Mouse (Mus musculus) lung, embryonic 16.5 days (tissue): ENCODE measurements at regions not wholly inside any gene's neighbourhood (a gene's known extent, or its start where the extent isn't known, plus 50 kb on each side); places are given as distances from the start of the nearest gene placed in this dataset.

ENCODE experiments used
- ATAC-seq: fragments of 200-750 bp; cut with Nextera tagmentation; 2 replicates; pipeline ENCODE4 v1.8.0; 2017; ENCODE audit warnings: low read depth, mild to moderate bottlenecking, moderate library complexity
- H3K27ac ChIP-seq: fragments of 300-500 bp; sonication (generic); 2 replicates; pipeline ENCODE4 v1.5.1; 2014; ENCODE audit warnings: mild to moderate bottlenecking, control low read depth, low read length
- H3K27me3 ChIP-seq: fragments of 300-500 bp; sonication (generic); 2 replicates; pipeline ENCODE4 v1.6.1; 2014; ENCODE audit warnings: low read depth, low read length, mixed read lengths; ENCODE audit not compliant: control insufficient read depth, insufficient read depth
- H3K36me3 ChIP-seq: fragments of 300-500 bp; sonication (generic); 2 replicates; pipeline ENCODE4 v1.6.1; 2014; ENCODE audit warnings: low read length; ENCODE audit not compliant: control insufficient read depth, insufficient read depth
- H3K4me1 ChIP-seq: fragments of 300-500 bp; sonication (generic); replicated peaks from 2 replicates; pipeline ENCODE4 v1.6.1; 2014; ENCODE audit warnings: low read length, mixed read lengths; ENCODE audit not compliant: control insufficient read depth, insufficient read depth
- H3K4me2 ChIP-seq: fragments of 300-500 bp; sonication (generic); 2 replicates; pipeline ENCODE4 v1.6.1; 2014; ENCODE audit warnings: low read depth, low read length, control low read depth
- H3K4me3 ChIP-seq: fragments of 300-500 bp; sonication (generic); 2 replicates; pipeline ENCODE4 v1.5.1; 2014; ENCODE audit warnings: mild to moderate bottlenecking, low read length, control low read depth
- H3K9ac ChIP-seq: fragments of 300-500 bp; sonication (generic); 2 replicates; pipeline ENCODE4 v1.6.1; 2014; ENCODE audit warnings: low read length, control low read depth
- H3K9me3 ChIP-seq: fragments of 300-500 bp; sonication (generic); 2 replicates; pipeline ENCODE4 v1.6.1; 2016; ENCODE audit warnings: low read length; ENCODE audit not compliant: control insufficient read depth
- WGBS: fragments of 180-500 bp; shearing (Covaris S2); extraction: QIAGEN DNeasy Blood & Tissue Kit; methylation state at CpG from one replicate; pipeline ENCODE4 v1.1.7; 2014; 5-methylcytosine and 5-hydroxymethylcytosine counted together

- 66% methylated on average over 2 of the region's 2 CpGs for WGBS
- ATAC-seq, result no peak
- Histone ChIP-seq H3K36me3 (no peaks in the 10 kb centered on the region), H3K4me2 (no peak overlapping the region), H3K27me3 (no peaks in the 10 kb centered on the region), H3K9me3 (no peaks in the 10 kb centered on the region), H3K4me1 (no peaks in the 10 kb centered on the region), H3K9ac (no peak overlapping the region), H3K4me3 (no peak overlapping the region), H3K27ac (no peak overlapping the region)
These were observed 696.8 kb downstream of the Tmem114 start for GRCm38 (mm10) chr16:7728186-7728585.

DNA sequence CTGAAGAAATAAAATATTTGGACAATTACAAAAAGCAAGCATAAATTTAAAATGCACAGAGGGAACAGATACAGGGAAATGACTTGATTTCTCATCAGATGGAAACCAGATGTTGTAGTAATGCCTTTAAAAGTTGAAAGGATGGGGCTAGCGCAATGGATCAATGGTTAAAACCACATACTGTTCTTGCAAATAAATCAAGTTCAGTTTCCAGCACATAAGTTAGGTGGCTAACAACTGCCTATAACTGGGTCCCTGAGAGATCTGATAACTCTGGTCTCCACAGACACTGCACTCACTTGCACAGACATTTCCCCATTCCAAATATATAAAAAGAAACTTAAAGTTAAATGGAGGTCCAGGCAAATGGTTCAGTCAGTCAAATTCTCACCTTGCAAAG is 699.7 kb downstream of the Tmem114 start:
- no peaks in the 10 kb centered on the region for H3K27me3 ChIP-seq
- H3K4me3 ChIP-seq, result no peak overlapping the region
- no peak for ATAC-seq
- H3K4me1 ChIP-seq, result no peaks in the 10 kb centered on the region
- H3K9ac ChIP-seq, result no peak overlapping the region
- no peaks in the 10 kb centered on the region for H3K36me3 ChIP-seq
- WGBS, result 89% methylated on average over 1 of the region's 1 CpGs
- no peak overlapping the region for H3K4me2 ChIP-seq
- no peaks in the 10 kb centered on the region for H3K9me3 ChIP-seq
- no peak overlapping the region for H3K27ac ChIP-seq

GRCm38 (mm10) chr16:7701471-7701870 is 723.5 kb downstream of the Tmem114 start:
- Histone ChIP-seq H3K4me3 (no peak overlapping the region), H3K9ac (no peak overlapping the region), H3K27me3 (no peaks in the 10 kb centered on the region), H3K4me1 (no peaks in the 10 kb centered on the region), H3K36me3 (no peaks in the 10 kb centered on the region), H3K4me2 (no peak overlapping the region), H3K9me3 (no peaks in the 10 kb centered on the region), H3K27ac (no peak overlapping the region)
- no peak for ATAC-seq
- 52% methylated on average over 4 of the region's 4 CpGs for WGBS

- no peaks in the 10 kb centered on the region for H3K4me1 ChIP-seq
- H3K9ac ChIP-seq, result no peak overlapping the region
- no peaks in the 10 kb centered on the region for H3K9me3 ChIP-seq
- H3K36me3 ChIP-seq, result no peaks in the 10 kb centered on the region
- no peak overlapping the region for H3K4me2 ChIP-seq
- no peak overlapping the region for H3K27ac ChIP-seq
- no peak for ATAC-seq
- H3K27me3 ChIP-seq, result no peaks in the 10 kb centered on the region
- no peak overlapping the region for H3K4me3 ChIP-seq
These were observed 739.5 kb downstream of the Tmem114 start for GRCm38 (mm10) chr16:7685484-7685883.

- no peak overlapping the region for H3K9ac ChIP-seq
- H3K9me3 ChIP-seq, result 0 out of 2 replicates have a peak, but pooled peaks cover 3% of the 10 kb centered on the region
- no peak overlapping the region for H3K27ac ChIP-seq
- H3K36me3 ChIP-seq, result no peaks in the 10 kb centered on the region
- ATAC-seq, result no peak
- 26% methylated on average over 2 of the region's 2 CpGs for WGBS
- H3K4me1 ChIP-seq, result no peaks in the 10 kb centered on the region
- no peaks in the 10 kb centered on the region for H3K27me3 ChIP-seq
- no peak overlapping the region for H3K4me2 ChIP-seq
- no peak overlapping the region for H3K4me3 ChIP-seq
These were observed 758.8 kb downstream of the Tmem114 start for GRCm38 (mm10) chr16:7666096-7666495.

- Histone ChIP-seq H3K36me3 (no peaks in the 10 kb centered on the region), H3K4me3 (no peak overlapping the region), H3K4me2 (no peak overlapping the region), H3K27ac (no peak overlapping the region), H3K9me3 (no peaks in the 10 kb centered on the region), H3K4me1 (no peaks in the 10 kb centered on the region), H3K27me3 (no peaks in the 10 kb centered on the region), H3K9ac (no peak overlapping the region)
- no peak for ATAC-seq
- 36% methylated on average over 9 of the region's 9 CpGs for WGBS
These were observed 766.8 kb downstream of the Tmem114 start for GRCm38 (mm10) chr16:7658133-7658532.

DNA sequence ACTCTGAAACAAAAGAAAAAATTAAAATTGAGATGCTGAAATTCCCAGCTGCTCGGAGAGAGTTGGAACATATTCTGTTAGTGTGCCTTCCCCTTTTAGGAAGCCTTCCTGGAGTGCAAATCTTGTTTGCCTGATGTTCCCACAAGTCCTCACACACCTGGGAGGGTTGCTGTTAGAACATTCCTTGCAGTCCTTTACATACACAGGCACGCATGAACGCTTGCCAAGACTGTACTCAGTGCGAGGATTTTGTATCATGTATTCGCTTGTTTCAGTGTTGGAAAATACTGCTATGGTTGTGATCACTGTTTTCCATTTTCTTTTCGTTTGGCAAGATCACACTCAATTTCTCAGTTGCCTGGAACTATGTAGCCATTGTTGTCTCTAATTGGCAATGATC is 770.5 kb downstream of the Tmem114 start:
- no peaks in the 10 kb centered on the region for H3K9me3 ChIP-seq
- H3K27me3 ChIP-seq, result no peaks in the 10 kb centered on the region
- 84% methylated on average over 6 of the region's 6 CpGs for WGBS
- no peaks in the 10 kb centered on the region for H3K4me1 ChIP-seq
- H3K27ac ChIP-seq, result no peak overlapping the region
- H3K4me3 ChIP-seq, result no peak overlapping the region
- H3K36me3 ChIP-seq, result no peaks in the 10 kb centered on the region
- no peak overlapping the region for H3K4me2 ChIP-seq
- H3K9ac ChIP-seq, result no peak overlapping the region
- ATAC-seq, result no peak

GRCm38 (mm10) chr16:7649771-7650170 is 775.2 kb downstream of the Tmem114 start:
- no peaks in the 10 kb centered on the region for H3K27me3 ChIP-seq
- H3K27ac ChIP-seq, result no peak overlapping the region
- H3K9me3 ChIP-seq, result no peaks in the 10 kb centered on the region
- WGBS, result 35% methylated on average over 1 of the region's 1 CpGs
- no peak overlapping the region for H3K4me2 ChIP-seq
- H3K4me1 ChIP-seq, result no peaks in the 10 kb centered on the region
- ATAC-seq, result no peak
- no peak overlapping the region for H3K4me3 ChIP-seq
- H3K36me3 ChIP-seq, result no peaks in the 10 kb centered on the region
- no peak overlapping the region for H3K9ac ChIP-seq

DNA sequence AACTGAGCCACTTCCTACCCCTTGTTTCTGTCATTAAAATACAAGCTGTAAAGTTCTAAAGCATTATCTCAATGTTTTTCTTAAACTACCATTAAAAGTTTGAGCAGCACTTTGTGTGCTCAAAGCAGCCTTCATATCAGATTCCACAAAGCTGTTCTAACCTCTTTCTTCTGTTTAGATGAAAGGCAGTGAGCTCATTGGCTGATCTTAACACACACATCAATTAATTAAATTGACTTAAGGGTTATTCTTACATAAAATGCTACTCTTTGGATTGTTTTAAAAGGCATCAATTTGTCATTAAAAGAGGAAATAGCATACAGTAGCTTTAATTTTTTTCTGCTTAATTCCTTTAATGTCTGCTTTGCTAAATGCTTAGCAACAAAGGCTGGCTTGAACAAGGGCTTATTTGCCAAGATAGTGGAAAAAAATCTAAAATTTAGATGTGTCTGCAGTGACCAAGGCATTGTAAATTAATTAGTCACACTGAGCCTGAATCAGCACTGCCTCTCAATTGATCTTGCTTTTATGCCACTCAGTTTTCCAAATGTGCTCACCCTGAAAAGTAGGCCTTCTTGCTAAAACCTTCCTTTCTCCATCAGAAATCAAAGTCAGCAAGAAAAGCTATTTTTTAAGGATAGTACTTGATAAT is 777.5 kb downstream of the Tmem114 start:
- H3K4me1 ChIP-seq, result no peaks in the 10 kb centered on the region
- no peak overlapping the region for H3K4me3 ChIP-seq
- no peak overlapping the region for H3K9ac ChIP-seq
- no peak for ATAC-seq
- no peaks in the 10 kb centered on the region for H3K9me3 ChIP-seq
- no peak overlapping the region for H3K27ac ChIP-seq
- no peaks in the 10 kb centered on the region for H3K36me3 ChIP-seq
- no peaks in the 10 kb centered on the region for H3K27me3 ChIP-seq
- H3K4me2 ChIP-seq, result no peak overlapping the region

- H3K4me3 ChIP-seq, result no peak overlapping the region
- no peak for ATAC-seq
- no peaks in the 10 kb centered on the region for H3K36me3 ChIP-seq
- no peak overlapping the region for H3K9ac ChIP-seq
- no peak overlapping the region for H3K27ac ChIP-seq
- no peaks in the 10 kb centered on the region for H3K4me1 ChIP-seq
- H3K9me3 ChIP-seq, result no peaks in the 10 kb centered on the region
- H3K4me2 ChIP-seq, result no peak overlapping the region
- no peaks in the 10 kb centered on the region for H3K27me3 ChIP-seq
These were observed 780.6 kb downstream of the Tmem114 start for GRCm38 (mm10) chr16:7644363-7644762.
